Mouse (Mus musculus): Measurements from ENCODE around the gene Mup8. TPM values are rescaled to one million over a fixed set of nuclear protein-coding genes. Genes with fewer than 3 reads are reported as not detected.

Gene Mup8
- polyA plus RNA-seq (2012; rRNA removed): not detected in 2 replicates

DNA sequence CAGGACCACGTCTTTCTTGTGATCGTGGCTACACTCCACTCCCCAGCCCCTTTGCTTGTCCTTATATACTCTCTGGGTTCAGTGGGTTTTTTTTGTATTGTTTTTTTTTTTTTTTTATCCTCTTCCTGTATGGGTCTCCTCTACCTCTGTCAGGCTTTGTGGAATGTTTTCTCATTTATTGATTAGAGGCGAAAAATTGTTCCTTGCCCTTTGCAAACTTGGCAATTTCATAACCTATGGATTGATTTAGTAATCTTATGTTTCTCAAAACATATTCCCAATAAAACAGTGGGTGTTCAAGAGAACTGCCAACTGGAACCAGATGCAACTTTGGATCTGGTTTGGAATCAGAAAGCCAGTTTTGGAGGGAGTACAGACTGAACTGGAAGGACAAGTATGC lies at the start of gene Mup8:
Mup8 (minus strand) TSS at position 101 of the 400 bp plus-strand sequence.

Other genes with a start within 250 kb of the Mup8 start
- not detected in 2 replicates for gene Mup7, start 152.1 kb downstream of the Mup8 start, polyA plus RNA-seq (2012; rRNA removed)
- gene Mup2, start 68.3 kb downstream of the Mup8 start, polyA plus RNA-seq (2012; rRNA removed): not detected in 2 replicates
- gene Mup9, start 199.4 kb upstream of the Mup8 start, polyA plus RNA-seq (2012; rRNA removed): not detected in 2 replicates